Mouse (Mus musculus) embryonic facial prominence, embryonic 11.5 days (tissue): Measurements from ENCODE around the gene Krt6a. TPM values are rescaled to one million over a fixed set of nuclear protein-coding genes. Genes with fewer than 3 reads are reported as not detected.
"Not testable (repeated sequence)": the region's sequence is repeated elsewhere in the genome, so short reads cannot be mapped to it uniquely, and the experiment has no call there.

ENCODE experiments used
- ATAC-seq: fragments of 200-750 bp; cut with Nextera tagmentation; replicated peaks from 2 replicates; pipeline ENCODE4 v1.8.0; 2017; ENCODE audit warnings: low read depth; ENCODE audit not compliant: insufficient number of reproducible peaks, low FRiP score, low TSS enrichment
- DNase-seq: peaks from one replicate; pipeline ENCODE4 v3.0.0-alpha.2; 2015; ENCODE audit warnings: low spot score
- H3K27ac ChIP-seq: fragments of 300-500 bp; sonication (generic); replicated peaks from 2 replicates; pipeline ENCODE4 v1.5.1; 2014; ENCODE audit warnings: mild to moderate bottlenecking, low read depth, low read length, control low read depth
- H3K27me3 ChIP-seq: fragments of 300-500 bp; sonication (generic); 2 replicates; pipeline ENCODE4 v1.6.1; 2014; ENCODE audit warnings: mild to moderate bottlenecking, low read length, moderate library complexity, mixed read lengths; ENCODE audit not compliant: control insufficient read depth, insufficient read depth
- H3K36me3 ChIP-seq: fragments of 300-500 bp; sonication (generic); replicated peaks from 2 replicates; pipeline ENCODE4 v1.6.1; 2014; ENCODE audit warnings: low read depth, mild to moderate bottlenecking, low read length, moderate library complexity, mixed read lengths; ENCODE audit not compliant: control insufficient read depth, insufficient read depth
- H3K4me1 ChIP-seq: fragments of 300-500 bp; sonication (generic); 2 replicates; pipeline ENCODE4 v1.6.1; 2014; ENCODE audit warnings: low read length, mixed read lengths; ENCODE audit not compliant: control insufficient read depth, insufficient read depth
- H3K4me2 ChIP-seq: fragments of 300-500 bp; sonication (generic); 2 replicates; pipeline ENCODE4 v1.6.1; 2014; ENCODE audit warnings: low read depth, mild to moderate bottlenecking, control low read depth, low read length, moderate library complexity
- H3K4me3 ChIP-seq: fragments of 300-500 bp; sonication (generic); 2 replicates; pipeline ENCODE4 v1.5.1; 2014; ENCODE audit warnings: low read depth, low read length, control low read depth
- H3K9ac ChIP-seq: fragments of 300-500 bp; sonication (generic); replicated peaks from 2 replicates; pipeline ENCODE4 v1.6.1; 2014; ENCODE audit warnings: mild to moderate bottlenecking, control low read depth, low read length
- H3K9me3 ChIP-seq: fragments of 300-500 bp; sonication (generic); replicated peaks from 2 replicates; pipeline ENCODE4 v1.6.1; 2016; ENCODE audit warnings: mild to moderate bottlenecking, low read length, inconsistent platforms, mixed read lengths; ENCODE audit not compliant: control insufficient read depth
- WGBS: fragments of 180-500 bp; shearing (Covaris S2); extraction: QIAGEN DNeasy Blood & Tissue Kit; methylation state at CpG from one replicate; pipeline ENCODE4 v1.1.7; 2014; 5-methylcytosine and 5-hydroxymethylcytosine counted together
- microRNA-seq: library from miRNA; unstranded; fragments of <30 nt; microRNA quantifications from one replicate; pipeline ENCODE4, GENCODE M21; 2016; ENCODE audit warnings: borderline number of aligned reads
- polyA plus RNA-seq: library from polyadenylated mRNA; unstranded; fragments of >200 nt; fragmentation: Nextera tagmentation; extraction: Ambion mirVana; gene quantifications from 2 replicates; pipeline ENCODE4 v1.2.1, GENCODE M21; 2014

Gene Krt6a
- polyA plus RNA-seq, 1 experiment from 2014 or later: 0.18 TPM

GRCm38 (mm10) chr15:101690460-101690859 is 3.6 kb downstream of the Krt6a start:
- H3K27me3 ChIP-seq, H3K4me1 ChIP-seq, H3K4me3 ChIP-seq, ATAC-seq, H3K4me2 ChIP-seq, H3K27ac ChIP-seq, H3K36me3 ChIP-seq, DNase-seq, H3K9ac ChIP-seq, H3K9me3 ChIP-seq: not testable (repeated sequence)
- 93% methylated on average over 5 of the region's 5 CpGs for WGBS

GRCm38 (mm10) chr15:101688161-101688560 is 5.9 kb downstream of the Krt6a start:
- H3K9ac ChIP-seq: no peak overlapping the region
- H3K4me3 ChIP-seq: no peak overlapping the region
- no peak overlapping the region for H3K27ac ChIP-seq
- no peaks in the 10 kb centered on the region for H3K9me3 ChIP-seq
- no peaks in the 10 kb centered on the region for H3K27me3 ChIP-seq
- DNase-seq: no peak
- 82% methylated on average over 2 of the region's 2 CpGs for WGBS
- no peaks in the 10 kb centered on the region for H3K36me3 ChIP-seq
- no peaks in the 10 kb centered on the region for H3K4me1 ChIP-seq
- no peak for ATAC-seq
- H3K4me2 ChIP-seq: no peak overlapping the region

- H3K9ac ChIP-seq: no peak within 1 kb of the TSS
- H3K4me2 ChIP-seq: no peak within 1 kb of the TSS
- H3K9me3 ChIP-seq: no peaks in the 10 kb centered on the region
- DNase-seq (no peak), ATAC-seq (no peak)
- H3K27me3 ChIP-seq: no peaks in the 10 kb centered on the region
- H3K4me1 ChIP-seq: no peaks in the 10 kb centered on the region
- H3K4me3 ChIP-seq: no peak within 1 kb of the TSS
- H3K36me3 ChIP-seq: no peaks in the 10 kb centered on the region
- WGBS: 92% methylated on average over 2 of the region's 2 CpGs
- no peak within 1 kb of the TSS for H3K27ac ChIP-seq
Measured at GRCm38 (mm10) chr15:101680187-101680586, 13.9 kb downstream of the Krt6a start, which contains the start of gene Krt6b. Gene Krt6b (minus strand): TSS chr15:101680287.

- 74% methylated on average over 1 of the region's 1 CpGs for WGBS
- H3K27ac ChIP-seq: no peak overlapping the region
- no peaks in the 10 kb centered on the region for H3K36me3 ChIP-seq
- ATAC-seq: no peak
- no peak overlapping the region for H3K4me3 ChIP-seq
- H3K9me3 ChIP-seq: no peaks in the 10 kb centered on the region
- H3K4me2 ChIP-seq: no peak overlapping the region
- no peak overlapping the region for H3K9ac ChIP-seq
- H3K4me1 ChIP-seq: no peaks in the 10 kb centered on the region
- H3K27me3 ChIP-seq: no peaks in the 10 kb centered on the region
- DNase-seq: no peak
Measured at GRCm38 (mm10) chr15:101675978-101676377, 18.1 kb downstream of the Krt6a start.

GRCm38 (mm10) chr15:101652736-101653265 is 41.3 kb downstream of the Krt6a start:
- H3K4me1 ChIP-seq: no peaks in the 10 kb centered on the region
- H3K27me3 ChIP-seq: no peaks in the 10 kb centered on the region
- WGBS: 90% methylated on average over 5 of the region's 5 CpGs
- no peak overlapping the region for H3K27ac ChIP-seq
- H3K4me3 ChIP-seq: no peak overlapping the region
- no peak overlapping the region for H3K9ac ChIP-seq
- H3K4me2 ChIP-seq: no peak overlapping the region
- no peaks in the 10 kb centered on the region for H3K9me3 ChIP-seq
- DNase-seq (no peak), ATAC-seq (no peak)
- H3K36me3 ChIP-seq: no peaks in the 10 kb centered on the region

GRCm38 (mm10) chr15:101647280-101647679 is 46.8 kb downstream of the Krt6a start, which contains the start of gene Gm5478:
Gene Gm5478 (minus strand): TSS chr15:101647380.
- ATAC-seq: no peak
- no peaks in the 10 kb centered on the region for H3K36me3 ChIP-seq
- H3K4me1 ChIP-seq: no peaks in the 10 kb centered on the region
- no peak within 1 kb of the TSS for H3K4me3 ChIP-seq
- H3K27me3 ChIP-seq: no peaks in the 10 kb centered on the region
- no peak within 1 kb of the TSS for H3K9ac ChIP-seq
- no peaks in the 10 kb centered on the region for H3K9me3 ChIP-seq
- no peak within 1 kb of the TSS for H3K4me2 ChIP-seq
- no peak within 1 kb of the TSS for H3K27ac ChIP-seq
- DNase-seq: no peak
- 73% methylated on average over 3 of the region's 3 CpGs for WGBS

Small RNAs within 50 kb of the gene (microRNA-seq; reads per million reads assigned to microRNA genes)
- gene Gm44323 (not detected), gene Gm44342 (not detected), gene Gm44383 (not detected), gene Gm44479 (not detected)

Other genes starting within 250 kb of the Krt6a start
- not detected in 2 replicates for gene Krt88, start 246.6 kb downstream of the Krt6a start, polyA plus RNA-seq
- gene Krt81, start 230.6 kb downstream of the Krt6a start, polyA plus RNA-seq: not detected in 2 replicates
- gene Krt86, start 220.8 kb downstream of the Krt6a start, polyA plus RNA-seq: not detected in 2 replicates
- not detected in 2 replicates for gene Krt83, start 202.8 kb downstream of the Krt6a start, polyA plus RNA-seq
- gene Gm49425, start 177.0 kb downstream of the Krt6a start, polyA plus RNA-seq: not detected in 2 replicates
- not detected in 2 replicates for gene Krt84, start 161.5 kb downstream of the Krt6a start, polyA plus RNA-seq
- gene Krt82, start 143.6 kb downstream of the Krt6a start, polyA plus RNA-seq: not detected in 2 replicates
- 0.36 and 0.89 TPM in 2 replicates for gene Krt90, start 131.4 kb downstream of the Krt6a start, polyA plus RNA-seq
- 0.06 and 0.17 TPM in 2 replicates for gene Krt75, start 120.4 kb downstream of the Krt6a start, polyA plus RNA-seq
- gene Gm5414, start 66.1 kb downstream of the Krt6a start, polyA plus RNA-seq: not detected in 2 replicates
- gene Gm5478, start 46.9 kb downstream of the Krt6a start, polyA plus RNA-seq: not detected in 2 replicates
- gene Krt6b, start 14.0 kb downstream of the Krt6a start, polyA plus RNA-seq: not detected in 2 replicates
- 6.6 and 7.3 TPM in 2 replicates for gene Krt5, start 18.6 kb upstream of the Krt6a start, polyA plus RNA-seq
- not detected in 2 replicates for gene Krt71, start 48.8 kb upstream of the Krt6a start, polyA plus RNA-seq
- gene Krt72, start 92.2 kb upstream of the Krt6a start, polyA plus RNA-seq: not detected in 2 replicates
- gene Krt73, start 108.0 kb upstream of the Krt6a start, polyA plus RNA-seq: not detected in 2 replicates
- not detected in 2 replicates for gene Krt2, start 123.9 kb upstream of the Krt6a start, polyA plus RNA-seq
- gene Krt1, start 156.5 kb upstream of the Krt6a start, polyA plus RNA-seq: 1.3 and 1.7 TPM in 2 replicates
- not detected in 2 replicates for gene Krt77, start 175.4 kb upstream of the Krt6a start, polyA plus RNA-seq
- not detected in 2 replicates for gene Krt76, start 198.6 kb upstream of the Krt6a start, polyA plus RNA-seq
- gene Krt4, start 230.4 kb upstream of the Krt6a start, polyA plus RNA-seq: not detected in 2 replicates
- gene Krt79, start 246.0 kb upstream of the Krt6a start, polyA plus RNA-seq: 0.35 TPM in 1 of 2 replicates, not detected in the other